Comparison of ENCODE assay signal across 9 mouse cellular contexts in the genomic region with DNA sequence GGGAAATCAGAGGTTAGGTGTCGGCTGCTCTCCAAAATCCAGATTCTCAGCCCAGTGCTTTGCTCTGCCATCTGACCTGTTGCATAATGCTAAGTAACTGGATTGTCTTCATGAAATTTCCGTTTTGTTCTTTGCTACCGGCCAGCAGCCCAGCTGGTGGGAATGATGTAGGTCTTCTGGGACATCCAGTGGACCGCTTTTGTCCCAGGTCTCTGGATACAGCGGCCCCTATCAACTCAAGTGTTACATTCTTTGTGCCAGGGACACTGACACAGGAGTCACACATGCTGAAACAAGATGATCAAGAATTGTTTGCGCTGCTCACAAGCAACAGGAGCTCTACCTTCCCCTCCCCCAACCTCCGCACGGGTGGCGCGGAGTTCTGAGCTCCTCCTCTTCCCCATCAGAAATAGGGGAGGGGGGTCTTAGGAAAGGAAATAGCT. TPM values are rescaled to one million over a fixed set of nuclear protein-coding genes. Genes with fewer than 3 reads are reported as not detected.
DNase-seq lines count a peak whose midpoint lies in the region; ATAC-seq and TF ChIP-seq lines count a peak whose summit lies in the region.
"Had no signal": no experiment of that assay in that cellular context is flagged by ENCODE, and none has a peak within 500 bp of the region (broad histone marks: within the 10 kb centered on the region; RNA-seq: fewer than 3 reads in every experiment).

No protein-coding gene starts in this region.

- peak overlapping the region; percentile 91 for H3K4me3 ChIP-seq in megakaryocyte, embryonic 14.5 days (replicated peaks)
- H3K4me3 ChIP-seq in forebrain, embryonic 15.5 days, result peak overlapping the region; percentile 53
- H3K4me3 ChIP-seq in hindbrain, embryonic 13.5 days, result peak overlapping the region; percentile 53
- H3K4me3 ChIP-seq in thymus, adult 2 months (ENCODE audit: control insufficient read depth, insufficient read depth, low read length), result no peak overlapping the region

- H3K9ac ChIP-seq in forebrain, embryonic 15.5 days (replicated peaks), result peak overlapping the region; percentile 56
- peak overlapping the region; percentile 77 for H3K9ac ChIP-seq in hindbrain, embryonic 13.5 days

- peak overlapping the region; percentile 95 for H3K4me2 ChIP-seq in forebrain, embryonic 15.5 days (replicated peaks)
- peak overlapping the region; percentile 99 for H3K4me2 ChIP-seq in hindbrain, embryonic 13.5 days

- ATAC-seq in megakaryocyte, adult 5-6 weeks (ENCODE audit: poor library complexity, severe bottlenecking), result no peak
- no peak for ATAC-seq in forebrain, embryonic 15.5 days (replicated peaks)
- 0 out of 2 replicates have a peak, but pooled peaks have one; percentile 1 for ATAC-seq in hindbrain, embryonic 13.5 days (ENCODE audit: low FRiP score)
- no peak for ATAC-seq in megakaryocyte-erythroid progenitor cell, adult 5-6 weeks (replicated peaks; ENCODE audit: low FRiP score, low TSS enrichment, poor library complexity, severe bottlenecking)

- WGBS in forebrain, embryonic 15.5 days, result 4% methylated on average over 10 of the region's 10 CpGs
- 3% methylated on average over 10 of the region's 10 CpGs for WGBS in hindbrain, embryonic 13.5 days
- WGBS in thymus, adult 2 months, result 40% methylated on average over 10 of the region's 10 CpGs

- H3K9me3 ChIP-seq in megakaryocyte, embryonic 14.5 days, result no peaks in the 10 kb centered on the region
- no peaks in the 10 kb centered on the region for H3K9me3 ChIP-seq in forebrain, embryonic 15.5 days
- no peaks in the 10 kb centered on the region for H3K9me3 ChIP-seq in hindbrain, embryonic 13.5 days

- peaks cover 15% of the 10 kb centered on the region for H3K36me3 ChIP-seq in megakaryocyte, embryonic 14.5 days (replicated peaks; ENCODE audit: low read length)
- H3K36me3 ChIP-seq in forebrain, embryonic 15.5 days, result 0 out of 2 replicates have a peak, but pooled peaks cover 5% of the 10 kb centered on the region
- peaks cover 9% of the 10 kb centered on the region for H3K36me3 ChIP-seq in hindbrain, embryonic 13.5 days
- no peaks in the 10 kb centered on the region; the same call in 1 of the 2 replicates for H3K36me3 ChIP-seq in thymus, adult 2 months (ENCODE audit: control insufficient read depth, insufficient read depth, low read length)

- no peak for TF ChIP-seq POLR2A in thymus, adult 2 months (IDR thresholded peaks at IDR 0.05; ENCODE audit: control insufficient read depth, extremely low read depth, insufficient read depth, low read length, poor library complexity)

- peaks cover 75% of the 10 kb centered on the region for H3K27me3 ChIP-seq in megakaryocyte, embryonic 14.5 days (replicated peaks)
- no peaks in the 10 kb centered on the region for H3K27me3 ChIP-seq in forebrain, embryonic 15.5 days
- H3K27me3 ChIP-seq in hindbrain, embryonic 13.5 days, result peaks cover 28% of the 10 kb centered on the region
- peaks cover 7% of the 10 kb centered on the region for H3K27me3 ChIP-seq in thymus, adult 2 months (ENCODE audit: control insufficient read depth, insufficient read depth, low read length)

- peak; percentile 54 for DNase-seq in lung, postnatal 10 days
- DNase-seq in thymus, adult 2 months, result no peak
- no peak for DNase-seq in adrenal gland, adult 2 months

- peaks cover 30% of the 10 kb centered on the region for H3K4me1 ChIP-seq in megakaryocyte, embryonic 14.5 days
- peaks cover 29% of the 10 kb centered on the region for H3K4me1 ChIP-seq in forebrain, embryonic 15.5 days
- peaks cover 29% of the 10 kb centered on the region for H3K4me1 ChIP-seq in hindbrain, embryonic 13.5 days (replicated peaks)
- H3K4me1 ChIP-seq in thymus, adult 2 months (replicated peaks; ENCODE audit: control insufficient read depth, insufficient read depth, low read length), result no peaks in the 10 kb centered on the region

- H3K27ac ChIP-seq in forebrain, embryonic 15.5 days (replicated peaks), result peak overlapping the region; percentile 51; the same call in 1 of the 2 replicates
- 0 out of 2 replicates have a peak overlapping the region, but pooled peaks have one; percentile 66 for H3K27ac ChIP-seq in hindbrain, embryonic 13.5 days
- no peak overlapping the region for H3K27ac ChIP-seq in thymus, adult 2 months (ENCODE audit: control insufficient read depth, insufficient read depth, low read length)
- H3K27ac ChIP-seq: macrophage had no signal

- no peak for TF ChIP-seq CTCF in thymus, adult 2 months (IDR thresholded peaks at IDR 0.05; ENCODE audit: borderline replicate concordance, control insufficient read depth, extremely low read depth, insufficient read depth, low read length, poor library complexity)

RNA-seq across cellular contexts. Expression of a gene that starts 0.7 kb away (rescaled TPM):
- polyA plus RNA-seq in megakaryocyte, embryonic 14.5 days (2012; ENCODE audit: insufficient read depth, low replicate concordance), result 0.81 and 0.97 TPM in 2 replicates
- not detected in 2 replicates for total RNA-seq in megakaryocyte, adult 5-6 weeks (2015)
- total RNA-seq in megakaryocyte, adult 5-6 weeks (2017), result 0.11 TPM in 1 of 2 replicates, not detected in the other
- polyA plus RNA-seq in forebrain, embryonic 15.5 days (2015; fragmentation: Nextera tagmentation; extraction: Ambion mirVana), result 4.1 and 4.3 TPM in 2 replicates
- polyA plus RNA-seq in hindbrain, embryonic 13.5 days (2015; fragmentation: Nextera tagmentation; extraction: Ambion mirVana), result 5.3 and 5.5 TPM in 2 replicates
- polyA plus RNA-seq in thymus, adult 2 months (2012; rRNA removed), result 3.6 and 4.6 TPM in 2 replicates
- total RNA-seq in megakaryocyte-erythroid progenitor cell, adult 5-6 weeks (2014; fragmentation: Nextera tagmentation), result not detected in 2 replicates
- not detected in 2 replicates for total RNA-seq in megakaryocyte-erythroid progenitor cell, adult 5-6 weeks (2017)
- total RNA-seq in adrenal gland, adult 2 months (2021), result 10 to 100 TPM; 17.0 to 24.9 TPM
- 30.2 and 35.7 TPM in 2 replicates for polyA plus RNA-seq in adrenal gland, adult 2 months (2012; rRNA removed)
- polyA plus RNA-seq: macrophage had no signal
